Mouse (Mus musculus) heart, postnatal 0 days (tissue): ENCODE data around the gene A930009A15Rik. TPM values are rescaled to one million over a fixed set of nuclear protein-coding genes. Genes with fewer than 3 reads are reported as not detected.

Experiments
- ATAC-seq: fragments of 200-750 bp; cut with Nextera tagmentation; 2 replicates; pipeline ENCODE4 v1.8.0; 2017; ENCODE audit warnings: low read depth, moderate number of reproducible peaks, moderate library complexity; ENCODE audit not compliant: insufficient read depth
- DNase-seq: peaks from one replicate; pipeline ENCODE4 v3.0.0-alpha.2; 2016; ENCODE audit warnings: low spot score
- H3K27ac ChIP-seq: fragments of 300-500 bp; sonication (generic); 2 replicates; pipeline ENCODE4 v1.5.1; 2014; ENCODE audit warnings: low read depth, mild to moderate bottlenecking
- H3K27me3 ChIP-seq: fragments of 300-500 bp; sonication (generic); 2 replicates; pipeline ENCODE4 v1.6.1; 2014; ENCODE audit warnings: low read length, mixed read lengths; ENCODE audit not compliant: control insufficient read depth, insufficient read depth
- H3K36me3 ChIP-seq: fragments of 300-500 bp; sonication (generic); replicated peaks from 2 replicates; pipeline ENCODE4 v1.6.1; 2014; ENCODE audit warnings: low read length, mixed read lengths; ENCODE audit not compliant: control insufficient read depth, insufficient read depth
- H3K4me1 ChIP-seq: fragments of 300-500 bp; sonication (generic); 2 replicates; pipeline ENCODE4 v1.6.1; 2014; ENCODE audit warnings: antibody characterized with exemption; ENCODE audit not compliant: control insufficient read depth, insufficient read depth
- H3K4me2 ChIP-seq: fragments of 300-500 bp; sonication (generic); 2 replicates; pipeline ENCODE4 v1.6.1; 2014; ENCODE audit warnings: low read depth, mild to moderate bottlenecking, low read length, moderate library complexity
- H3K4me3 ChIP-seq: fragments of 300-500 bp; sonication (generic); 2 replicates; pipeline ENCODE4 v1.5.1; 2014; ENCODE audit warnings: low read depth, low read length
- H3K9ac ChIP-seq: fragments of 300-500 bp; sonication (generic); replicated peaks from 2 replicates; pipeline ENCODE4 v1.6.1; 2014; ENCODE audit warnings: low read depth, low read length, mixed read lengths
- H3K9me3 ChIP-seq: fragments of 300-500 bp; sonication (generic); replicated peaks from 2 replicates; pipeline ENCODE4 v1.6.1; 2016; ENCODE audit warnings: low read length; ENCODE audit not compliant: control insufficient read depth
- CTCF ChIP-seq: IDR thresholded peaks from 2 replicates; pipeline ENCODE4 v1.5.1; 2016; ENCODE audit warnings: antibody characterized with exemption, control low read depth, low read depth
- EP300 ChIP-seq: IDR thresholded peaks from 2 replicates; pipeline ENCODE4 v1.6.1; 2016; ENCODE audit warnings: antibody characterized with exemption, low read depth
- WGBS: fragments of 180-500 bp; shearing (Covaris S2); extraction: QIAGEN DNeasy Blood & Tissue Kit; methylation state at CpG from one replicate; pipeline ENCODE4 v1.1.7; 2014; 5-methylcytosine and 5-hydroxymethylcytosine counted together
- polyA plus RNA-seq: library from polyadenylated mRNA; unstranded; fragments of >200 nt; fragmentation: Nextera tagmentation; extraction: Ambion mirVana; gene quantifications from 2 replicates; pipeline ENCODE4 v1.2.1, GENCODE M21; 2015
- total RNA-seq: library from RNA; depleted of rRNA; stranded (reverse); fragments of >200 nt; gene quantifications from 2 replicates; pipeline ENCODE4 v1.2.3, GENCODE M21; 2014; ENCODE audit warnings: low replicate concordance; rRNA removed

The A930009A15Rik gene
- total RNA-seq, result not detected in 2 replicates
- not detected in 2 replicates for polyA plus RNA-seq

GRCm38 (mm10) chr10:115569712-115570491, at the start of gene A930009A15Rik:
A930009A15Rik (plus strand) TSS chr10:115569986.
- Histone ChIP-seq H3K27ac (no peak within 1 kb of the TSS), H3K4me1 (no peaks in the 10 kb centered on the region), H3K36me3 (no peaks in the 10 kb centered on the region), H3K9me3 (no peaks in the 10 kb centered on the region), H3K27me3 (no peaks in the 10 kb centered on the region), H3K9ac (no peak within 1 kb of the TSS), H3K4me3 (no peak within 1 kb of the TSS), H3K4me2 (no peak within 1 kb of the TSS)
- 72% methylated on average over 15 of the region's 15 CpGs for WGBS
- ATAC-seq (no peak), DNase-seq (no peak)
- TF ChIP-seq CTCF, result no peak
- no peak for TF ChIP-seq EP300

- 55% methylated on average over 17 of the region's 17 CpGs for WGBS
- no peaks in the 10 kb centered on the region for H3K27me3 ChIP-seq
- ATAC-seq (no peak), DNase-seq (no peak)
- H3K4me2 ChIP-seq, result no peak overlapping the region
- TF ChIP-seq CTCF (no peak), EP300 (no peak)
- H3K9me3 ChIP-seq, result no peaks in the 10 kb centered on the region
- H3K27ac ChIP-seq, result no peak overlapping the region
- no peaks in the 10 kb centered on the region for H3K4me1 ChIP-seq
- no peak overlapping the region for H3K9ac ChIP-seq
- H3K4me3 ChIP-seq, result no peak overlapping the region
- H3K36me3 ChIP-seq, result no peaks in the 10 kb centered on the region
Observed at GRCm38 (mm10) chr10:115520200-115521080, 49.3 kb upstream of the A930009A15Rik start.

GRCm38 (mm10) chr10:115521081-115521451, 48.7 kb upstream of the A930009A15Rik start:
- H3K4me2 ChIP-seq, result no peak overlapping the region
- no peaks in the 10 kb centered on the region for H3K4me1 ChIP-seq
- H3K27ac ChIP-seq, result no peak overlapping the region
- H3K36me3 ChIP-seq, result no peaks in the 10 kb centered on the region
- H3K9me3 ChIP-seq, result no peaks in the 10 kb centered on the region
- H3K4me3 ChIP-seq, result no peak overlapping the region
- TF ChIP-seq CTCF (no peak), EP300 (no peak)
- no peak for DNase-seq
- H3K27me3 ChIP-seq, result no peaks in the 10 kb centered on the region
- no peak for ATAC-seq
- 54% methylated on average over 4 of the region's 4 CpGs for WGBS
- H3K9ac ChIP-seq, result no peak overlapping the region

- no peak overlapping the region for H3K4me3 ChIP-seq
- no peak overlapping the region for H3K27ac ChIP-seq
- H3K36me3 ChIP-seq, result no peaks in the 10 kb centered on the region
- TF ChIP-seq CTCF, result no peak
- no peak for TF ChIP-seq EP300
- no peak overlapping the region for H3K9ac ChIP-seq
- H3K27me3 ChIP-seq, result no peaks in the 10 kb centered on the region
- no peak for ATAC-seq
- no peak for DNase-seq
- H3K9me3 ChIP-seq, result no peaks in the 10 kb centered on the region
- H3K4me2 ChIP-seq, result no peak overlapping the region
- H3K4me1 ChIP-seq, result peaks cover 5% of the 10 kb centered on the region; the same call in 1 of the 2 replicates
- WGBS, result 40% methylated on average over 4 of the region's 4 CpGs
Observed at GRCm38 (mm10) chr10:115528892-115529291, 40.9 kb upstream of the A930009A15Rik start.

- Histone ChIP-seq H3K4me1 (peaks cover 5% of the 10 kb centered on the region; the same call in 1 of the 2 replicates), H3K4me3 (no peak overlapping the region), H3K27ac (no peak overlapping the region), H3K4me2 (no peak overlapping the region), H3K27me3 (no peaks in the 10 kb centered on the region), H3K36me3 (no peaks in the 10 kb centered on the region), H3K9me3 (no peaks in the 10 kb centered on the region), H3K9ac (no peak overlapping the region)
- TF ChIP-seq EP300, result no peak
- no peak for TF ChIP-seq CTCF
- 79% methylated on average over 12 of the region's 12 CpGs for WGBS
- ATAC-seq, result no peak
- DNase-seq, result no peak
Observed at GRCm38 (mm10) chr10:115529768-115530167, 40.0 kb upstream of the A930009A15Rik start.
